Mouse (Mus musculus) monocyte, adult 59 days (primary cell): ENCODE results near the gene Ifit1bl2. TPM values are rescaled to one million over a fixed set of nuclear protein-coding genes. Genes with fewer than 3 reads are reported as not detected.

ENCODE experiments used
- total RNA-seq, 2 experiments: library from RNA; stranded (reverse); gene quantifications; one replicate each; pipeline ENCODE4 v1.2.4; 2023

Ifit1bl2 gene
- total RNA-seq = not detected

GRCm38 (mm10) chr19:34640623-34641022, at the start of gene Ifit1bl2, which contains the start of gene Ifit1:
Ifit1bl2 (minus strand) TSS chr19:34640743.
Ifit1 (plus strand) TSS chr19:34640871.

GRCm38 (mm10) chr19:34607237-34608051, 33.1 kb downstream of the Ifit1bl2 start, which contains the start of gene Ifit3b:
Ifit3b (plus strand) TSS chr19:34607970.

GRCm38 (mm10) chr19:34601888-34602287, 38.7 kb downstream of the Ifit1bl2 start, which contains the start of gene Ifit1bl1:
Ifit1bl1 (minus strand) TSS chr19:34601956.

GRCm38 (mm10) chr19:34583126-34583766, 57.3 kb downstream of the Ifit1bl2 start, which contains the start of gene Ifit3:
Ifit3 (plus strand) TSS chr19:34583531.

Other genes with a start within 250 kb of the Ifit1bl2 start
- under 1 TPM in 1 of 2 experiments, not detected in 1; 0.47 TPM for gene Ch25h, start 165.6 kb downstream of the Ifit1bl2 start, total RNA-seq
- gene Lipa, start 113.3 kb downstream of the Ifit1bl2 start, total RNA-seq = 100 to 1,000 TPM; 208 to 214 TPM
- 1 to 10 TPM; 4.5 to 7.3 TPM for gene Ifit2, start 90.0 kb downstream of the Ifit1bl2 start, total RNA-seq
- 10 to 100 TPM; 13.7 to 20.3 TPM for gene Ifit3, start 57.2 kb downstream of the Ifit1bl2 start, total RNA-seq
- 1 to 10 TPM; 1.9 to 2.8 TPM for gene Ifit1bl1, start 38.8 kb downstream of the Ifit1bl2 start, total RNA-seq
- gene Ifit3b, start 32.8 kb downstream of the Ifit1bl2 start, total RNA-seq = 1 to 10 TPM; 3.1 to 5.5 TPM
- gene Ifit1, start 128 bp upstream of the Ifit1bl2 start, total RNA-seq = 1 to 10 TPM; 2.6 to 4.7 TPM
- gene Slc16a12, start 106.5 kb upstream of the Ifit1bl2 start, total RNA-seq = not detected
- 1 to 10 TPM; 3.3 to 4.5 TPM for gene Pank1, start 238.7 kb upstream of the Ifit1bl2 start, total RNA-seq